Mouse (Mus musculus): ENCODE measurements around the gene Ank2.
A peak's percentile ranks its signal among the peaks of the same experiment; 100 is the strongest.
"Not testable (repeated sequence)": the region's sequence is repeated elsewhere in the genome, so short reads cannot be mapped to it uniquely, and the experiment has no call there.

The Ank2 gene

GRCm38 (mm10) chr3:127350602-127351362 is 148.4 kb downstream of the Ank2 start:
- DNase-seq = peak; percentile 86

GRCm38 (mm10) chr3:127348926-127349325 is 150.2 kb downstream of the Ank2 start:
- no peak for DNase-seq

GRCm38 (mm10) chr3:127345860-127346459 is 153.2 kb downstream of the Ank2 start:
- DNase-seq = no peak

- peak; percentile 58 for DNase-seq
Measured at GRCm38 (mm10) chr3:127341300-127341699, 157.8 kb downstream of the Ank2 start.

GRCm38 (mm10) chr3:127334876-127335275 is 164.3 kb downstream of the Ank2 start:
- no peak for DNase-seq

GRCm38 (mm10) chr3:127331562-127331961 is 167.6 kb downstream of the Ank2 start:
- DNase-seq = no peak

- no peak for DNase-seq
Measured at GRCm38 (mm10) chr3:127326355-127326754, 172.8 kb downstream of the Ank2 start.

- peak; percentile 77 for DNase-seq
Measured at GRCm38 (mm10) chr3:127322870-127323269, 176.3 kb downstream of the Ank2 start.

GRCm38 (mm10) chr3:127321645-127322044 is 177.5 kb downstream of the Ank2 start:
- no peak for DNase-seq

GRCm38 (mm10) chr3:127321031-127321430 is 178.1 kb downstream of the Ank2 start:
- not testable (repeated sequence) for DNase-seq

- DNase-seq = no peak
Measured at GRCm38 (mm10) chr3:127320311-127320710, 178.8 kb downstream of the Ank2 start.

GRCm38 (mm10) chr3:127317641-127318040 is 181.5 kb downstream of the Ank2 start:
- DNase-seq = peak; percentile 82

GRCm38 (mm10) chr3:127316717-127317116 is 182.4 kb downstream of the Ank2 start:
- DNase-seq = no peak

GRCm38 (mm10) chr3:127311521-127311920 is 187.6 kb downstream of the Ank2 start:
- DNase-seq = peak; percentile 82

- no peak for DNase-seq
Measured at GRCm38 (mm10) chr3:127310079-127310478, 189.1 kb downstream of the Ank2 start.

- peak; percentile 80 for DNase-seq
Measured at GRCm38 (mm10) chr3:127303957-127304553, 195.1 kb downstream of the Ank2 start.

- DNase-seq = no peak
Measured at GRCm38 (mm10) chr3:127303041-127303440, 196.1 kb downstream of the Ank2 start.

GRCm38 (mm10) chr3:127300790-127301189 is 198.4 kb downstream of the Ank2 start:
- DNase-seq = no peak

GRCm38 (mm10) chr3:127295921-127296320 is 203.2 kb downstream of the Ank2 start:
- DNase-seq = no peak

- no peak for DNase-seq
Measured at GRCm38 (mm10) chr3:127294610-127295349, 204.4 kb downstream of the Ank2 start.

GRCm38 (mm10) chr3:127294079-127294478 is 205.1 kb downstream of the Ank2 start:
- peak; percentile 83 for DNase-seq

- peak; percentile 73 for DNase-seq
Measured at GRCm38 (mm10) chr3:127293479-127293874, 205.7 kb downstream of the Ank2 start.

GRCm38 (mm10) chr3:127292864-127293478 is 206.2 kb downstream of the Ank2 start:
- DNase-seq = no peak
